Mouse (Mus musculus) embryonic facial prominence, embryonic 13.5 days (tissue): ENCODE measurements at regions not wholly inside any gene's neighbourhood (a gene's known extent, or its start where the extent isn't known, plus 50 kb on each side); places are given as distances from the start of the nearest gene placed in this dataset.

Experiments
- ATAC-seq: fragments of 200-750 bp; cut with Nextera tagmentation; 2 replicates; pipeline ENCODE4 v1.8.0; 2017; ENCODE audit warnings: low read depth; ENCODE audit not compliant: insufficient number of reproducible peaks, insufficient read depth, low FRiP score, low TSS enrichment
- H3K27ac ChIP-seq: fragments of 300-500 bp; sonication (generic); 2 replicates; pipeline ENCODE4 v1.5.1; 2015; ENCODE audit warnings: moderate library complexity, mild to moderate bottlenecking, inconsistent platforms
- H3K27me3 ChIP-seq: fragments of 300-500 bp; sonication (generic); 2 replicates; pipeline ENCODE4 v1.6.1; 2015; ENCODE audit warnings: mild to moderate bottlenecking, inconsistent platforms
- H3K36me3 ChIP-seq: fragments of 300-500 bp; sonication (generic); 2 replicates; pipeline ENCODE4 v1.6.1; 2015; ENCODE audit warnings: mild to moderate bottlenecking, inconsistent platforms
- H3K4me1 ChIP-seq: fragments of 300-500 bp; sonication (generic); 2 replicates; pipeline ENCODE4 v1.6.1; 2015; ENCODE audit warnings: inconsistent platforms
- H3K4me2 ChIP-seq: fragments of 300-500 bp; sonication (generic); 2 replicates; pipeline ENCODE4 v1.6.1; 2015; ENCODE audit warnings: moderate library complexity, mild to moderate bottlenecking, inconsistent platforms
- H3K4me3 ChIP-seq: fragments of 300-500 bp; sonication (generic); 2 replicates; pipeline ENCODE4 v1.5.1; 2015; ENCODE audit warnings: mild to moderate bottlenecking, inconsistent platforms
- H3K9ac ChIP-seq: fragments of 300-500 bp; sonication (generic); 2 replicates; pipeline ENCODE4 v1.6.1; 2015; ENCODE audit warnings: mild to moderate bottlenecking, inconsistent platforms
- H3K9me3 ChIP-seq: fragments of 300-500 bp; sonication (generic); 2 replicates; pipeline ENCODE4 v1.6.1; 2016; ENCODE audit warnings: inconsistent platforms
- WGBS: fragments of 180-500 bp; shearing (Covaris S2); methylation state at CpG from one replicate; pipeline ENCODE4 v1.1.7; 2015; ENCODE audit warnings: mixed read lengths; 5-methylcytosine and 5-hydroxymethylcytosine counted together

GRCm38 (mm10) chr12:12687376-12687775 lies 254.3 kb downstream of the Mycn start:
- Histone ChIP-seq H3K36me3 (no peaks in the 10 kb centered on the region), H3K27ac (no peak overlapping the region), H3K9ac (no peak overlapping the region), H3K9me3 (no peaks in the 10 kb centered on the region), H3K27me3 (no peaks in the 10 kb centered on the region), H3K4me3 (no peak overlapping the region), H3K4me1 (peaks cover 16% of the 10 kb centered on the region), H3K4me2 (no peak overlapping the region)
- no peak for ATAC-seq
- WGBS = 89% methylated on average over 2 of the region's 2 CpGs

- H3K4me1 ChIP-seq = peaks cover 31% of the 10 kb centered on the region
- no peaks in the 10 kb centered on the region for H3K9me3 ChIP-seq
- H3K27me3 ChIP-seq = no peaks in the 10 kb centered on the region
- no peak for ATAC-seq
- no peak overlapping the region for H3K9ac ChIP-seq
- H3K27ac ChIP-seq = no peak overlapping the region
- no peaks in the 10 kb centered on the region for H3K36me3 ChIP-seq
- 26% methylated on average over 7 of the region's 7 CpGs for WGBS
- H3K4me3 ChIP-seq = no peak overlapping the region
- peak overlapping the region; percentile 46 for H3K4me2 ChIP-seq
These were observed 256.5 kb downstream of the Mycn start for GRCm38 (mm10) chr12:12685217-12685522.

GRCm38 (mm10) chr12:12684481-12685216 lies 257.1 kb downstream of the Mycn start:
- peak overlapping the region; percentile 9; the same call in 1 of the 2 replicates for H3K4me3 ChIP-seq
- no peaks in the 10 kb centered on the region for H3K9me3 ChIP-seq
- H3K9ac ChIP-seq = 0 out of 2 replicates have a peak overlapping the region, but pooled peaks have one; percentile 16
- ATAC-seq = no peak
- H3K4me1 ChIP-seq = peaks cover 34% of the 10 kb centered on the region
- no peaks in the 10 kb centered on the region for H3K27me3 ChIP-seq
- WGBS = 21% methylated on average over 16 of the region's 16 CpGs
- no peaks in the 10 kb centered on the region for H3K36me3 ChIP-seq
- H3K4me2 ChIP-seq = peak overlapping the region; percentile 46
- H3K27ac ChIP-seq = no peak overlapping the region

GRCm38 (mm10) chr12:12683733-12684470 lies 257.8 kb downstream of the Mycn start:
- Histone ChIP-seq H3K27me3 (no peaks in the 10 kb centered on the region), H3K4me2 (peak overlapping the region; percentile 46; the same call in 1 of the 2 replicates), H3K27ac (no peak overlapping the region), H3K36me3 (no peaks in the 10 kb centered on the region), H3K4me3 (no peak overlapping the region), H3K9me3 (no peaks in the 10 kb centered on the region), H3K9ac (no peak overlapping the region), H3K4me1 (peaks cover 34% of the 10 kb centered on the region)
- no peak for ATAC-seq
- 47% methylated on average over 10 of the region's 10 CpGs for WGBS

GRCm38 (mm10) chr12:12681101-12681500 lies 260.6 kb downstream of the Mycn start:
- Histone ChIP-seq H3K4me2 (peak overlapping the region; percentile 64), H3K36me3 (no peaks in the 10 kb centered on the region), H3K4me3 (peak overlapping the region; percentile 35), H3K9me3 (no peaks in the 10 kb centered on the region), H3K27me3 (no peaks in the 10 kb centered on the region), H3K27ac (peak overlapping the region; percentile 60; the same call in 1 of the 2 replicates), H3K4me1 (peaks cover 42% of the 10 kb centered on the region), H3K9ac (peak overlapping the region; percentile 64)
- 9% methylated on average over 6 of the region's 6 CpGs for WGBS
- no peak for ATAC-seq

- Histone ChIP-seq H3K9me3 (no peaks in the 10 kb centered on the region), H3K4me1 (peaks cover 42% of the 10 kb centered on the region), H3K36me3 (no peaks in the 10 kb centered on the region), H3K9ac (peak overlapping the region; percentile 64), H3K27me3 (no peaks in the 10 kb centered on the region), H3K27ac (peak overlapping the region; percentile 60; the same call in 1 of the 2 replicates), H3K4me3 (peak overlapping the region; percentile 35), H3K4me2 (peak overlapping the region; percentile 64)
- 8% methylated on average over 14 of the region's 14 CpGs for WGBS
- peak; percentile 44; the same call in 1 of the 2 replicates for ATAC-seq
These were observed 261.3 kb downstream of the Mycn start for GRCm38 (mm10) chr12:12680371-12680921.

GRCm38 (mm10) chr12:12676676-12677075 lies 265.0 kb downstream of the Mycn start:
- Histone ChIP-seq H3K4me3 (no peak overlapping the region), H3K9me3 (no peaks in the 10 kb centered on the region), H3K27ac (no peak overlapping the region), H3K4me1 (peaks cover 25% of the 10 kb centered on the region), H3K27me3 (no peaks in the 10 kb centered on the region), H3K9ac (no peak overlapping the region), H3K4me2 (no peak overlapping the region), H3K36me3 (no peaks in the 10 kb centered on the region)
- WGBS = 46% methylated on average over 9 of the region's 9 CpGs
- ATAC-seq = no peak

- ATAC-seq = no peak
- no peak overlapping the region for H3K27ac ChIP-seq
- H3K27me3 ChIP-seq = no peaks in the 10 kb centered on the region
- 61% methylated on average over 5 of the region's 5 CpGs for WGBS
- no peak overlapping the region for H3K4me2 ChIP-seq
- H3K4me1 ChIP-seq = peaks cover 8% of the 10 kb centered on the region; the same call in 1 of the 2 replicates
- H3K4me3 ChIP-seq = no peak overlapping the region
- H3K9me3 ChIP-seq = no peaks in the 10 kb centered on the region
- no peak overlapping the region for H3K9ac ChIP-seq
- H3K36me3 ChIP-seq = no peaks in the 10 kb centered on the region
These were observed 271.8 kb downstream of the Mycn start for GRCm38 (mm10) chr12:12669931-12670330.

- H3K9ac ChIP-seq = no peak overlapping the region
- H3K27me3 ChIP-seq = no peaks in the 10 kb centered on the region
- no peak overlapping the region for H3K27ac ChIP-seq
- H3K4me3 ChIP-seq = no peak overlapping the region
- WGBS = 72% methylated on average over 4 of the region's 4 CpGs
- no peak overlapping the region for H3K4me2 ChIP-seq
- H3K36me3 ChIP-seq = no peaks in the 10 kb centered on the region
- peaks cover 8% of the 10 kb centered on the region; the same call in 1 of the 2 replicates for H3K4me1 ChIP-seq
- no peaks in the 10 kb centered on the region for H3K9me3 ChIP-seq
- no peak for ATAC-seq
These were observed 272.8 kb downstream of the Mycn start for GRCm38 (mm10) chr12:12668919-12669318.

GRCm38 (mm10) chr12:12655611-12656010 lies 286.1 kb downstream of the Mycn start:
- 16% methylated on average over 8 of the region's 8 CpGs for WGBS
- no peak overlapping the region for H3K27ac ChIP-seq

GRCm38 (mm10) chr12:12655184-12655583 lies 286.5 kb downstream of the Mycn start:
- H3K36me3 ChIP-seq = no peaks in the 10 kb centered on the region
- no peak overlapping the region for H3K9ac ChIP-seq
- H3K4me2 ChIP-seq = peak overlapping the region; percentile 12; the same call in 1 of the 2 replicates
- H3K4me1 ChIP-seq = peaks cover 24% of the 10 kb centered on the region
- ATAC-seq = peak; percentile 43; the same call in 1 of the 2 replicates
- no peaks in the 10 kb centered on the region for H3K27me3 ChIP-seq
- H3K4me3 ChIP-seq = no peak overlapping the region
- H3K27ac ChIP-seq = no peak overlapping the region
- H3K9me3 ChIP-seq = peaks cover 6% of the 10 kb centered on the region
- WGBS = 9% methylated on average over 10 of the region's 10 CpGs

More at GRCm38 (mm10) chr12:12655611-12656010, 286.1 kb downstream of the Mycn start:
- H3K27me3 ChIP-seq = no peaks in the 10 kb centered on the region
- no peak overlapping the region for H3K4me3 ChIP-seq
- H3K4me1 ChIP-seq = peaks cover 24% of the 10 kb centered on the region
- no peak overlapping the region for H3K9ac ChIP-seq
- H3K36me3 ChIP-seq = no peaks in the 10 kb centered on the region
- H3K9me3 ChIP-seq = peaks cover 6% of the 10 kb centered on the region
- peak overlapping the region; percentile 12; the same call in 1 of the 2 replicates for H3K4me2 ChIP-seq
- ATAC-seq = no peak
